Mouse (Mus musculus) common myeloid progenitor, adult 5-6 weeks (primary cell): ENCODE measurements around the gene Ccdc8. TPM values are rescaled to one million over a fixed set of nuclear protein-coding genes. Genes with fewer than 3 reads are reported as not detected.

Experiments
- ATAC-seq: replicated peaks from 2 replicates; pipeline ENCODE4 v1.8.0; 2016; ENCODE audit warnings: low read depth, mild to moderate bottlenecking, moderate TSS enrichment, inconsistent platforms; ENCODE audit not compliant: poor library complexity, severe bottlenecking
- total RNA-seq: library from RNA; stranded (forward); fragments of 200-1000, 187-1606 nt; gene quantifications from 2 replicates; pipeline ENCODE4 v1.2.3, GENCODE M21; 2017

Gene Ccdc8
- total RNA-seq, 1 experiment from 2014 or later, result 8.2 TPM

GRCm38 (mm10) chr7:17030239-17030638, 37.7 kb downstream of the Ccdc8 start:
- ATAC-seq, result no peak

DNA sequence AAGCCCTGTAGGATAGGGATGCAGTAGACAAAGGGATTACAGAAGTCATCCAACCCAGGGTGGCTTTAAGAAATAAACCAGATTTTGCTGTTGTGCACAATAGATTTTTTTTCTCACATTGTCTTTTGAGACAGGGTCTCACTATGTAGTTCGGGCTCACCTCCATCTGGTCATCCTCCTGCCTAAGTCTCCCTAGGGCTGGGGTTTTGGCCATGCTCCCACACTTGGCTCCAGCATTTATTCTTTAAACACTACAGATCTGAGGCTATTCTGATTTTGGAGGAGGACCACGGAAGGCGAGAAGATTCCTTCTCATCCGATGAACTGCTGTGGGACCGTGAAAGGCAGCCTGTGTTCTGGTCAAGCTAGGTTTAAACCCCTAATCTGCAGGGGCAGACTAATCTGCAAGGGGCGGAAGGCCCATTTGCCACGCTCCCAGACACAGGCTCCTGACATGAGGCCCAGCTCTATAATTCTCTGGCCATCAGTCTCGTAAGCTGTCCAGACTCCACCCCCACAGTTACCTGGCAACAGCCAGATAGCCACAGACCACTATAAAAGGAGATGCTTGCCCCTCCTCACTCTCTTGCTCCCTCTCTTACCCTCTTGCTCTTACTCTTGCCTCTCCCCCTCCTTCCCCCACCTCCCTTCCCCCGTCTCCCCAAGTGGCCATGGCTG, 45.6 kb downstream of the Ccdc8 start:
- ATAC-seq, result no peak

GRCm38 (mm10) chr7:17039373-17039772, 46.9 kb downstream of the Ccdc8 start:
- no peak for ATAC-seq

- ATAC-seq, result no peak
Observed at GRCm38 (mm10) chr7:17045743-17046142, 53.2 kb downstream of the Ccdc8 start.

Other genes with a start within 250 kb of the Ccdc8 start
- gene Slc1a5, start 211.4 kb upstream of the Ccdc8 start, total RNA-seq, result 30.6 and 51.4 TPM in 2 replicates
- gene Strn4, start 176.8 kb upstream of the Ccdc8 start, total RNA-seq, result 50.2 and 51.1 TPM in 2 replicates
- 9.1 and 11.4 TPM in 2 replicates for gene Fkrp, start 176.0 kb upstream of the Ccdc8 start, total RNA-seq
- gene Prkd2, start 149.8 kb upstream of the Ccdc8 start, total RNA-seq, result 7.0 and 12.9 TPM in 2 replicates
- gene Dact3, start 117.4 kb upstream of the Ccdc8 start, total RNA-seq, result 0.14 and 1.1 TPM in 2 replicates
- gene Gng8, start 100.9 kb upstream of the Ccdc8 start, total RNA-seq, result 3.1 TPM in 1 of 2 replicates, not detected in the other
- 0.10 and 0.73 TPM in 2 replicates for gene Ptgir, start 86.2 kb upstream of the Ccdc8 start, total RNA-seq
- gene Calm3, start 68.6 kb upstream of the Ccdc8 start, total RNA-seq, result 512 and 545 TPM in 2 replicates
- gene Pnmal2, start 48.0 kb upstream of the Ccdc8 start, total RNA-seq, result not detected in 2 replicates
- 0.09 TPM in 1 of 2 replicates, not detected in the other for gene Pnmal1, start 33.0 kb upstream of the Ccdc8 start, total RNA-seq
- gene Gm42372, start 9.6 kb upstream of the Ccdc8 start, total RNA-seq, result 0.37 TPM in 1 of 2 replicates, not detected in the other
- 75.0 and 99.0 TPM in 2 replicates for gene Ppp5c, start 35.2 kb downstream of the Ccdc8 start, total RNA-seq
- gene Hif3a, start 69.7 kb downstream of the Ccdc8 start, total RNA-seq, result 0.82 and 2.2 TPM in 2 replicates
- gene Psg16, start 81.3 kb downstream of the Ccdc8 start, total RNA-seq, result 1.0 TPM in 1 of 2 replicates, not detected in the other
- gene Ceacam3, start 157.6 kb downstream of the Ccdc8 start, total RNA-seq, result not detected in 2 replicates
- gene Psg29, start 210.8 kb downstream of the Ccdc8 start, total RNA-seq, result not detected in 2 replicates